Mouse (Mus musculus): ENCODE data around the gene Vmn1r160. TPM values are rescaled to one million over a fixed set of nuclear protein-coding genes. Genes with fewer than 3 reads are reported as not detected.
"Not testable (repeated sequence)": the region's sequence is repeated elsewhere in the genome, so short reads cannot be mapped to it uniquely, and the experiment has no call there.

Vmn1r160 gene
- total RNA-seq (2021) (not detected), polyA plus RNA-seq (2012; rRNA removed) (not detected in 2 replicates)
- long read RNA-seq = 0 reads

DNA sequence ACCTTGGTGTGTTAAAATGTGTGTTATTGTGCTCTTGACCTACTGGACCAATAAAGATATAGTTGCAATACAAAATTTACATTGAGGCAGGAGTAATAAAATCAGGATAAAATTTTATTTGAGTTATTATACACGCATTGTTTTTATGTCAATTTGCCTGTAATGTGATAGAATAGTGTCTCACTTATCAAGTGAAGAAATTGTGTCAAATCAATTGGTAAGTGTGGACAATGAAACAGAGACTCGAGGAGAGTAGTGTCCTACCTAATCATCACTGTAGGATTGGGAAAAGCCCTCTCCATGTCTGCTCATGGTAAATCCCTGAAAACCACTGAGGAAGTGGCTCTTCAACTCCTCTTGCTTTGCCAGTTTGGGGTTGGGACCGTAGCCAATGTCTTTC, at the start of gene Vmn1r160:
Gene Vmn1r160, plus strand, starts transcription at position 301 of the 400 bp plus-strand sequence.
- not testable (repeated sequence) for DNase-seq

DNA sequence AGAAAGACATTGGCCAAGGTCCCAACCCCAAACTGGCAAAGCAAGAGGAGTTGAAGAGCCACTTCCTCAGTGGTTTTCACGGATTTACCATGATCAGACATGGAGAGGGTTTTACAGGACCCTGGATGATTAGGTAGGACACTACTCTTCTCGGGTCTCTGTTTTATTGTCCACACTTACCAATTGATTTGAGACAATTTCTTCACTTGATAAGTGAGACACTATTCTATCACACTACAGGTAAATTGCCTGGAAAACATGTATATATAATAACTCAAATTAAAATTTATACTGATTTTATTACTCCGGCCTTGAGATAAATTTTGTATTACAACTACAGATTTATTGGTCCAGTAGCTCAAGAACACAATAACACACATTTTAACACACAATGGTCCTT, 27.5 kb upstream of the Vmn1r160 start, which contains the start of gene Vmn1r159:
Gene Vmn1r159, minus strand, starts transcription at position 101 of the 400 bp plus-strand sequence.
- not testable (repeated sequence) for DNase-seq

Other genes starting within 250 kb of the Vmn1r160 start
- not detected for gene Vmn1r155, start 213.2 kb upstream of the Vmn1r160 start, total RNA-seq (2021)
- gene Vmn1r155, start 213.2 kb upstream of the Vmn1r160 start, polyA plus RNA-seq (2012; rRNA removed) = not detected in 2 replicates
- not detected for gene Gm8693, start 178.9 kb upstream of the Vmn1r160 start, total RNA-seq (2021)
- gene Gm8693, start 178.9 kb upstream of the Vmn1r160 start, polyA plus RNA-seq (2012; rRNA removed) = not detected in 2 replicates
- gene Gm4567, start 151.5 kb upstream of the Vmn1r160 start, total RNA-seq (2021) = not detected
- not detected in 2 replicates for gene Gm4567, start 151.5 kb upstream of the Vmn1r160 start, polyA plus RNA-seq (2012; rRNA removed)
- not detected for gene Vmn1r157, start 109.5 kb upstream of the Vmn1r160 start, total RNA-seq (2021)
- gene Vmn1r157, start 109.5 kb upstream of the Vmn1r160 start, polyA plus RNA-seq (2012; rRNA removed) = not detected in 2 replicates
- not detected for gene Vmn1r158, start 80.4 kb upstream of the Vmn1r160 start, total RNA-seq (2021)
- gene Vmn1r158, start 80.4 kb upstream of the Vmn1r160 start, polyA plus RNA-seq (2012; rRNA removed) = not detected in 2 replicates
- gene Vmn1r159, start 27.6 kb upstream of the Vmn1r160 start, total RNA-seq (2021) = not detected
- not detected in 2 replicates for gene Vmn1r159, start 27.6 kb upstream of the Vmn1r160 start, polyA plus RNA-seq (2012; rRNA removed)
- gene Gm4214, start 113.4 kb downstream of the Vmn1r160 start, total RNA-seq (2021) = not detected
- gene Gm4214, start 113.4 kb downstream of the Vmn1r160 start, polyA plus RNA-seq (2012; rRNA removed) = not detected in 2 replicates
- not detected for gene Gm4216, start 148.7 kb downstream of the Vmn1r160 start, total RNA-seq (2021)
- gene Gm4216, start 148.7 kb downstream of the Vmn1r160 start, polyA plus RNA-seq (2012; rRNA removed) = not detected in 2 replicates
- not detected for gene Vmn1r163, start 184.3 kb downstream of the Vmn1r160 start, total RNA-seq (2021)
- gene Vmn1r163, start 184.3 kb downstream of the Vmn1r160 start, polyA plus RNA-seq (2012; rRNA removed) = not detected in 2 replicates
- gene Gm8720, start 196.2 kb downstream of the Vmn1r160 start, total RNA-seq (2021) = not detected
- not detected in 2 replicates for gene Gm8720, start 196.2 kb downstream of the Vmn1r160 start, polyA plus RNA-seq (2012; rRNA removed)

Data from adrenal gland, adult 2 months (tissue).